ENCODE assay signal across 11 mouse cellular contexts in the genomic region with DNA sequence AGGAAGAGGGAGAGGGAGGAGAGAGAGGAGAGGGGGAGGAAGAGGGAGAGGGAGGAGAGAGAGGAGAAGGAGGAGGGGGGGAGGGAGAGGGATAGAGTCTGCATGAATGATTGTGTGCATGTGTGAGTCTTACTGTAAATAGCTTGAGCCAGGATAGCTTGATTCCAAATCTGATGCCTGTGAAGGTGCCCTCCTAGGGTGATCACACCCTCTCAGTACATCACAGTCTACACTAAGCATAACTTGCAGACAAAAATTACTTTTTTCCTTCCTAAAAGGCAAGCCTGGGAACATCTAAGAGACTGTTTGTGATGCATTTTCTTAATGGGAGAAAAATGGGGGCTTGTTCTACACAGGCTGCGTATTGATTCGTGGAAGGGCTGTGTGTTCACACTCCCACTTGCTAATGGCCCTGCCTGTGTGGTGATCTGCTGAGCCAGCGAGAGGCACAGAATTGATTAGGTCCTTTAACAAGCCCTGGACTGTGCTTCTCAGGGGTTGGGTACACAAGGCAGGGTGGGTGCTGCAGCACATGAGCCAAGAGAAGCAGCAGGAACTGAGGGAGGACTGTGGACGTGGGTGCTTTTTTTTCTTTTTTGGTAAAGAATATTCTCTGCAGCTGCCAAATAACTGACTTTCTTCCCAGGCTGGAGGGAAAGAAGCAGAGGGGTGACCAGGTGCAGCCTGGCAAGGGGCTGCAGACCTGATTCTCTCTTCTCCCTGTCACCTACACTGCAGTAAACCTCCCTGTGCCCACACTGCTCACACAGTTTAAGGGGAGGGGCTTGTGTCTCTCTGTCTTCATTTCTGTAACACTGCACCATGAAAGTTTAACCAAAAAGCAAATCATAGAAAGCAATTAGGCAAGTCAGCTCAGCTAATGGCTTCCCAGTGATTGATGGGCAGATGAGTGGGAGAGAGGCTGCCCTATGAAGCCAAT.
DNase-seq lines count a peak whose midpoint lies in the region; ATAC-seq and TF ChIP-seq lines count a peak whose summit lies in the region.
"Had no signal": no experiment of that assay in that cellular context is flagged by ENCODE, and none has a peak within 500 bp of the region (broad histone marks: within the 10 kb centered on the region; RNA-seq: fewer than 3 reads in every experiment).

No protein-coding gene starts in this region.

- no peak overlapping the region for H3K9ac ChIP-seq in stomach, embryonic 14.5 days (replicated peaks; ENCODE audit: low read depth, low read length)
- H3K9ac ChIP-seq in stomach, postnatal 0 days (ENCODE audit: low read length): no peak overlapping the region
- H3K9ac ChIP-seq in hindbrain, embryonic 16.5 days (ENCODE audit: low read depth, low read length): no peak overlapping the region
- H3K9ac ChIP-seq: heart, embryonic 13.5 days had no signal

- 0 out of 2 replicates have a peak, but pooled peaks have one; percentile 33 for ATAC-seq in stomach, embryonic 14.5 days (ENCODE audit: insufficient number of reproducible peaks, insufficient read depth, low FRiP score, low read depth)
- no peak for ATAC-seq in stomach, postnatal 0 days (ENCODE audit: low FRiP score, low TSS enrichment)
- ATAC-seq in hindbrain, embryonic 16.5 days: peak; percentile 77

- H3K36me3 ChIP-seq in stomach, embryonic 14.5 days (ENCODE audit: control insufficient read depth, insufficient read depth, low read length): no peaks in the 10 kb centered on the region
- H3K36me3 ChIP-seq in stomach, postnatal 0 days (ENCODE audit: control insufficient read depth, insufficient read depth, low read length): no peaks in the 10 kb centered on the region
- H3K36me3 ChIP-seq in hindbrain, embryonic 16.5 days (ENCODE audit: control insufficient read depth, insufficient read depth, low read length): no peaks in the 10 kb centered on the region
- H3K36me3 ChIP-seq in midbrain, embryonic 10.5 days: no peaks in the 10 kb centered on the region
- H3K36me3 ChIP-seq: heart, embryonic 13.5 days had no signal

- TF ChIP-seq EP300 in stomach, postnatal 0 days (optimal IDR thresholded peaks at IDR 0.05): no peak

- H3K4me2 ChIP-seq in stomach, embryonic 14.5 days (replicated peaks; ENCODE audit: low read depth, low read length): no peak overlapping the region
- no peak overlapping the region for H3K4me2 ChIP-seq in stomach, postnatal 0 days (replicated peaks; ENCODE audit: low read depth)
- no peak overlapping the region for H3K4me2 ChIP-seq in hindbrain, embryonic 16.5 days (ENCODE audit: low read length)
- H3K4me2 ChIP-seq: heart, embryonic 13.5 days had no signal

- H3K9me3 ChIP-seq in stomach, embryonic 14.5 days (ENCODE audit: control insufficient read depth, low read depth, low read length): no peaks in the 10 kb centered on the region
- H3K9me3 ChIP-seq in stomach, postnatal 0 days (ENCODE audit: control insufficient read depth, low read length): no peaks in the 10 kb centered on the region
- H3K9me3 ChIP-seq in hindbrain, embryonic 16.5 days (ENCODE audit: control insufficient read depth, low read length): no peaks in the 10 kb centered on the region
- no peaks in the 10 kb centered on the region for H3K9me3 ChIP-seq in midbrain, embryonic 10.5 days (replicated peaks)
- H3K9me3 ChIP-seq: heart, embryonic 13.5 days had no signal

- no peak for DNase-seq in stomach, postnatal 0 days (ENCODE audit: low spot score)
- no peak for DNase-seq in midbrain, embryonic 10.5 days (ENCODE audit: low spot score)
- no peak for DNase-seq in B cell, adult 2 months
- DNase-seq in c-Kit-positive CD71-positive TER-119-positive erythroid progenitor cells, embryonic 14.5 days (ENCODE audit: low spot score): no peak
- DNase-seq in embryo, embryonic 10.5 days (ENCODE audit: low spot score): no peak
- DNase-seq in thymus, postnatal 36 days: no peak
- DNase-seq: kidney, adult 2 months; spleen, adult 18-20 months had no signal

- no peak overlapping the region for H3K4me3 ChIP-seq in stomach, embryonic 14.5 days (ENCODE audit: low read depth, low read length)
- no peak overlapping the region for H3K4me3 ChIP-seq in stomach, postnatal 0 days (ENCODE audit: low read depth, low read length)
- H3K4me3 ChIP-seq in hindbrain, embryonic 16.5 days (ENCODE audit: low read length): no peak overlapping the region
- no peak overlapping the region for H3K4me3 ChIP-seq in midbrain, embryonic 10.5 days
- H3K4me3 ChIP-seq: heart, embryonic 13.5 days had no signal

- TF ChIP-seq CTCF in stomach, postnatal 0 days (IDR thresholded peaks at IDR 0.05; ENCODE audit: low read depth): no peak

- no peaks in the 10 kb centered on the region for H3K27me3 ChIP-seq in stomach, embryonic 14.5 days (ENCODE audit: control insufficient read depth, insufficient read depth, low read length)
- no peaks in the 10 kb centered on the region for H3K27me3 ChIP-seq in stomach, postnatal 0 days (ENCODE audit: control insufficient read depth, insufficient read depth, low read length)
- H3K27me3 ChIP-seq in hindbrain, embryonic 16.5 days (replicated peaks; ENCODE audit: control insufficient read depth, insufficient read depth, low read length): no peaks in the 10 kb centered on the region
- no peaks in the 10 kb centered on the region for H3K27me3 ChIP-seq in midbrain, embryonic 10.5 days (ENCODE audit: low read depth, poor library complexity, severe bottlenecking)
- H3K27me3 ChIP-seq: heart, embryonic 13.5 days had no signal

- no peaks in the 10 kb centered on the region for H3K4me1 ChIP-seq in stomach, embryonic 14.5 days (ENCODE audit: control insufficient read depth, insufficient read depth, low read length)
- no peaks in the 10 kb centered on the region for H3K4me1 ChIP-seq in stomach, postnatal 0 days (replicated peaks; ENCODE audit: control insufficient read depth, insufficient read depth)
- peaks cover 28% of the 10 kb centered on the region for H3K4me1 ChIP-seq in hindbrain, embryonic 16.5 days (ENCODE audit: control insufficient read depth, insufficient read depth, low read depth, low read length)
- peaks cover 31% of the 10 kb centered on the region for H3K4me1 ChIP-seq in midbrain, embryonic 10.5 days

- WGBS in stomach, embryonic 14.5 days: 46% methylated on average over 4 of the region's 4 CpGs
- 51% methylated on average over 4 of the region's 4 CpGs for WGBS in stomach, postnatal 0 days
- WGBS in hindbrain, embryonic 16.5 days: 26% methylated on average over 4 of the region's 4 CpGs
- WGBS in midbrain, embryonic 10.5 days: 73% methylated on average over 4 of the region's 4 CpGs

- no peak overlapping the region for H3K27ac ChIP-seq in stomach, embryonic 14.5 days (ENCODE audit: low read length)
- H3K27ac ChIP-seq in stomach, postnatal 0 days (replicated peaks): no peak overlapping the region
- peak overlapping the region; percentile 51 for H3K27ac ChIP-seq in hindbrain, embryonic 16.5 days (ENCODE audit: low read depth, low read length)
- H3K27ac ChIP-seq in midbrain, embryonic 10.5 days (replicated peaks): peak overlapping the region; percentile 69
- H3K27ac ChIP-seq: heart, embryonic 13.5 days had no signal

Comparison
In these comparisons a context has a peak if more than half of its experiments do, and no peak if none do; other contexts are left out.
1. H3K27ac ChIP-seq: peak in hindbrain, embryonic 16.5 days (single experiment) and midbrain, embryonic 10.5 days (single experiment); none in stomach, embryonic 14.5 days (single experiment) and stomach, postnatal 0 days (single experiment).